Comparison of ENCODE assay signal across 11 mouse cellular contexts in the genomic region with DNA sequence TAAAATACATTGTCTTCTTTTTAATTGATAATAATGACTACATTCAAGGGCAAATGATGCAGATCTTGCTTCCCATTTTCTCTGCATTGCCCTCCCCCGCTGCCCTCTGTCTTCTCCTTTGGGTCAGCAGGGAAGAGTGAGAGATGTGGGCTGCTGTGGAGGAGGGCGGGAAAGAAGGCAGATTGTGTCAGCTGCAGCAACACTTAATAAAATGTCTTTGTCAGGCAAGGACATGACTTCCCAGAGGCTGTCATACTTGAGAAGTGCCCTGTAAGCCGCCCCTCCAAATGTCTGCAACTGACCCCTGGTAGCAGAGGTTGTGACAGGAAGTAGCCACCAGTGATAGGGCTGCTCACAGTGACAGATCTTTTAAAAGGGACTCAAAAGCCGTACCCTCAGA.
"Had no signal": no experiment of that assay in that cellular context is flagged by ENCODE, and none has a peak within 500 bp of the region (broad histone marks: within the 10 kb centered on the region; RNA-seq: fewer than 3 reads in every experiment).

No protein-coding gene starts in this region.

- H3K9ac ChIP-seq: intestine, embryonic 15.5 days; limb, embryonic 12.5 days; limb, embryonic 15.5 days; liver, embryonic 14.5 days; liver, postnatal 0 days had no signal

- ATAC-seq: intestine, embryonic 15.5 days; liver, postnatal 0 days had no signal

- H3K4me1 ChIP-seq: intestine, embryonic 15.5 days; limb, embryonic 12.5 days; limb, embryonic 15.5 days had no signal

- DNase-seq: kidney, postnatal 4 days; left cerebral cortex, postnatal 4 days; liver, postnatal 0 days; midbrain, embryonic 14.5 days; thymus, postnatal 25 days had no signal

- H3K27me3 ChIP-seq: intestine, embryonic 15.5 days had no signal

- H3K9me3 ChIP-seq: intestine, embryonic 15.5 days; limb, embryonic 12.5 days; limb, embryonic 15.5 days had no signal

- H3K36me3 ChIP-seq: intestine, embryonic 15.5 days; limb, embryonic 12.5 days; limb, embryonic 15.5 days had no signal

- H3K27ac ChIP-seq: intestine, embryonic 15.5 days; limb, embryonic 12.5 days; limb, embryonic 15.5 days; liver, embryonic 14.5 days had no signal

- H3K4me2 ChIP-seq: intestine, embryonic 15.5 days; limb, embryonic 12.5 days; limb, embryonic 15.5 days; liver, embryonic 11.5 days; midbrain, embryonic 11.5 days had no signal

- H3K4me3 ChIP-seq: intestine, embryonic 15.5 days; limb, embryonic 12.5 days; limb, embryonic 15.5 days had no signal
